8 mouse cellular contexts compared by ENCODE assay signal in genomic region chr16:33830512-33831105, GRCm38 (mm10). TPM values are rescaled to one million over a fixed set of nuclear protein-coding genes. Genes with fewer than 3 reads are reported as not detected.
A peak's percentile ranks its signal among the peaks of the same experiment; 100 is the strongest.
DNase-seq lines count a peak whose midpoint lies in the region; ATAC-seq and TF ChIP-seq lines count a peak whose summit lies in the region.

No protein-coding gene starts in this region.

- H3K4me3 ChIP-seq in heart, embryonic 10.5 days, result peak overlapping the region; percentile 88
- H3K4me3 ChIP-seq in heart, postnatal 0 days (ENCODE audit: low read depth, low read length), result peak overlapping the region; percentile 77

- WGBS in heart, embryonic 10.5 days, result 3% methylated on average over 18 of the region's 18 CpGs
- 9% methylated on average over 18 of the region's 18 CpGs for WGBS in heart, postnatal 0 days

- no peak for DNase-seq in heart, embryonic 10.5 days (ENCODE audit: low spot score)
- no peak for DNase-seq in heart, postnatal 14 days
- DNase-seq in MN1 (ENCODE audit: low spot score), result peak; percentile 23
- DNase-seq in heart, postnatal 0 days (ENCODE audit: low spot score), result no peak
- DNase-seq in layer of hippocampus, postnatal 14 days (ENCODE audit: low spot score in 2 of 2), result no peak
- DNase-seq in frontal cortex, postnatal 36 days (ENCODE audit: low spot score in 2 of 2), result no peak

- H3K9ac ChIP-seq in heart, postnatal 0 days (replicated peaks; ENCODE audit: low read depth, low read length), result peak overlapping the region; percentile 86

- no peaks in the 10 kb centered on the region for H3K36me3 ChIP-seq in heart, embryonic 10.5 days
- H3K36me3 ChIP-seq in heart, postnatal 0 days (replicated peaks; ENCODE audit: control insufficient read depth, insufficient read depth, low read length), result no peaks in the 10 kb centered on the region

- TF ChIP-seq CTCF in heart, postnatal 0 days (IDR thresholded peaks at IDR 0.05; ENCODE audit: low read depth), result no peak

- H3K27me3 ChIP-seq in heart, embryonic 10.5 days (ENCODE audit: insufficient read depth, poor library complexity, severe bottlenecking), result no peaks in the 10 kb centered on the region
- peaks cover 5% of the 10 kb centered on the region; the same call in 1 of the 2 replicates for H3K27me3 ChIP-seq in heart, postnatal 0 days (ENCODE audit: control insufficient read depth, insufficient read depth, low read length)

- no peak for ATAC-seq in heart, postnatal 0 days (ENCODE audit: insufficient read depth, low read depth)
- peak; percentile 13; the same call in 1 of the 2 replicates for ATAC-seq in megakaryocyte, adult 5-6 weeks (ENCODE audit: poor library complexity, severe bottlenecking)
- no peak for ATAC-seq in megakaryocyte progenitor cell, adult 5-6 weeks (replicated peaks; ENCODE audit: poor library complexity)

- peaks cover 39% of the 10 kb centered on the region for H3K4me1 ChIP-seq in heart, embryonic 10.5 days
- H3K4me1 ChIP-seq in heart, postnatal 0 days (ENCODE audit: control insufficient read depth, insufficient read depth), result peaks cover 23% of the 10 kb centered on the region; the same call in 1 of the 2 replicates

- no peaks in the 10 kb centered on the region for H3K9me3 ChIP-seq in heart, embryonic 10.5 days
- H3K9me3 ChIP-seq in heart, postnatal 0 days (replicated peaks; ENCODE audit: control insufficient read depth, low read length), result no peaks in the 10 kb centered on the region

- peak overlapping the region; percentile 94 for H3K27ac ChIP-seq in heart, embryonic 10.5 days
- peak overlapping the region; percentile 88 for H3K27ac ChIP-seq in heart, postnatal 0 days (ENCODE audit: low read depth)

- intact Hi-C loops in heart, postnatal 14 days (cut with DNase I), result loop anchor here (5.0 kb wide), 1 partner anchor 62 kb away; no protein-coding TSS in a partner anchor

- TF ChIP-seq EP300 in heart, postnatal 0 days (IDR thresholded peaks at IDR 0.05; ENCODE audit: low read depth), result no peak

- H3K4me2 ChIP-seq in heart, postnatal 0 days (ENCODE audit: low read depth, low read length), result peak overlapping the region; percentile 89

RNA-seq across cellular contexts. Expression of gene Itgb5, which starts 1.1 kb away (rescaled TPM):
- polyA plus RNA-seq in heart, embryonic 10.5 days (2016; fragmentation: Nextera tagmentation; extraction: Ambion mirVana), result 35.0 and 37.3 TPM in 2 replicates
- 10 to 100 TPM; 66.7 to 72.8 TPM for total RNA-seq in heart, postnatal 14 days (2021)
- total RNA-seq in heart, postnatal 0 days (2014; rRNA removed; ENCODE audit: low replicate concordance), result 116 and 134 TPM in 2 replicates
- 33.4 and 35.6 TPM in 2 replicates for polyA plus RNA-seq in heart, postnatal 0 days (2015; fragmentation: Nextera tagmentation; extraction: Ambion mirVana)
- total RNA-seq in megakaryocyte, adult 5-6 weeks (2015), result 11.8 and 15.2 TPM in 2 replicates
- total RNA-seq in megakaryocyte, adult 5-6 weeks (2017), result 17.2 and 20.8 TPM in 2 replicates
- 4.4 and 8.1 TPM in 2 replicates for total RNA-seq in megakaryocyte progenitor cell, adult 5-6 weeks (2015)
- total RNA-seq in megakaryocyte progenitor cell, adult 5-6 weeks (2017), result 5.5 and 8.5 TPM in 2 replicates
- 10 to 100 TPM; 35.0 to 36.5 TPM for total RNA-seq in layer of hippocampus, postnatal 14 days (2021)

RNA-seq across cellular contexts. Expression of gene Muc13, which starts 36.8 kb away (rescaled TPM):
- 0.36 and 1.7 TPM in 2 replicates for polyA plus RNA-seq in heart, embryonic 10.5 days (2016; fragmentation: Nextera tagmentation; extraction: Ambion mirVana)
- under 1 TPM; 0.12 to 0.17 TPM for total RNA-seq in heart, postnatal 14 days (2021)
- total RNA-seq in heart, postnatal 0 days (2014; rRNA removed; ENCODE audit: low replicate concordance), result not detected in 2 replicates
- not detected in 2 replicates for polyA plus RNA-seq in heart, postnatal 0 days (2015; fragmentation: Nextera tagmentation; extraction: Ambion mirVana)
- total RNA-seq in megakaryocyte, adult 5-6 weeks (2015), result 1.2 and 2.1 TPM in 2 replicates
- 0.81 and 1.8 TPM in 2 replicates for total RNA-seq in megakaryocyte, adult 5-6 weeks (2017)
- 52.3 and 76.8 TPM in 2 replicates for total RNA-seq in megakaryocyte progenitor cell, adult 5-6 weeks (2015)
- total RNA-seq in megakaryocyte progenitor cell, adult 5-6 weeks (2017), result 41.4 and 61.6 TPM in 2 replicates
- not detected for total RNA-seq in layer of hippocampus, postnatal 14 days (2021)

Comparison
In these comparisons a context has a peak if more than half of its experiments do, and no peak if none do; other contexts are left out.
1. RNA of gene Muc13, which starts 36.8 kb away (total RNA-seq): 41.4 to 76.8 TPM in megakaryocyte progenitor cell, adult 5-6 weeks; 0.81 to 2.1 TPM in megakaryocyte, adult 5-6 weeks, 0.12 to 0.17 TPM in heart, postnatal 14 days, not detected in layer of hippocampus, postnatal 14 days and not detected in heart, postnatal 0 days; every median in the first group is over 10 times any median in the second.